Mouse (Mus musculus): Measurements from ENCODE around the gene Ankrd53. TPM values are rescaled to one million over a fixed set of nuclear protein-coding genes. Genes with fewer than 3 reads are reported as not detected.

Ankrd53 gene
- 0.12 TPM in 1 of 2 replicates, not detected in the other for polyA plus RNA-seq (2014; fragmentation: Nextera tagmentation; extraction: Ambion mirVana)

- WGBS = 22% methylated on average over 6 of the region's 6 CpGs
- Histone ChIP-seq H3K9me3 (ENCODE audit: control insufficient read depth, low read length) (no peaks in the 10 kb centered on the region), H3K4me1 (replicated peaks; ENCODE audit: control insufficient read depth, insufficient read depth, low read length) (peaks cover 2% of the 10 kb centered on the region; the same call in 1 of the 2 replicates), H3K4me3 (ENCODE audit: low read depth, low read length) (peak within 1 kb of the TSS; percentile 17), H3K9ac (ENCODE audit: low read depth, low read length) (no peak within 1 kb of the TSS), H3K4me2 (replicated peaks; ENCODE audit: low read depth, low read length) (peak within 1 kb of the TSS; percentile 37), H3K36me3 (ENCODE audit: control insufficient read depth, insufficient read depth, low read length) (no peaks in the 10 kb centered on the region), H3K27me3 (ENCODE audit: control insufficient read depth, insufficient read depth, low read length) (peaks cover 56% of the 10 kb centered on the region), H3K27ac (ENCODE audit: low read depth, low read length) (no peak within 1 kb of the TSS)
- ATAC-seq (ENCODE audit: low FRiP score) (no peak), DNase-seq (ENCODE audit: low spot score) (no peak)
Observed at GRCm38 (mm10) chr6:83762344-83762743, at the start of gene Ankrd53. Ankrd53 (plus strand) TSS chr6:83762644.

DNA sequence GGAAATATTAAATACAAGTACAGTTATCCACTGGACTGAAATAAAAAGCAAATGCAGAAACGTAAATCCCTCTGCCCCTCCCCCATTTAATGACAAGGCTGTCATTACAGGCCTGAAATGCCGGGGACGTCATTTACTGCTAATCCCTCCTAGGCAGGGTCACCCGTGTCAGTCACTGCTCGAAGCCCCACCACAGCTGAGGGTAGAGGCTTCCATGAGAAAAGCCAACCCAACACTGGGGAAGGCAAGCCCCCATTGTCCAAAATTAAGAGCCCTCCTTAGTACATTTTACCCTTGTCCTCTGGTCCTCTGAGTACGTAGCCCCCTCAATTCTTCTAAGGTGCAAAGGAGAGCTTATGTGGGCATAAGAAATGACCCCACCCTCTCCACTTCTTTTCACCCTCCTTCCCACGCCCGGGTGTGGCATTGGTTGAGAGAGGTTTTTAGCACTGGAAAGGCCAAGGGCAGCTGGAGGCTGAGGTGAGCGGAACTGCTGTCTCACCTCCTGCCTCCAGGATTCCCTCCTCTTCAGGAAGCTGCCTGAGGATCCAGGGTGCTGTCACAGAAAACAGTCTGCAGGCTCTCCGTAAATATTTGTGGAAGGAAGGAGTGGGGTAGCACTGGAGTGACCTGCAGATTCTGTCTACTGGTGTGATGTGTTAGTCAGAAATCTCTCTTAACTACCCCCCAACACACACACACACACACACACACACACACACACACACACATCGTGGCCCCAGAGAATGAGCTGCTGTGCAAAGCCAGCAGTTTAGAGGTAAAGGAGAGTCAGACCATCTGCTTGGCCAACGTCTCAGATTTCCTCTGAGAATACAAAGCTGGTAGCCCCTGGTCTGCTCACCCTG is 48.9 kb upstream of the Ankrd53 start:
- Histone ChIP-seq H3K27ac (ENCODE audit: low read depth, low read length) (no peak overlapping the region), H3K4me3 (ENCODE audit: low read depth, low read length) (no peak overlapping the region), H3K4me2 (replicated peaks; ENCODE audit: low read depth, low read length) (no peak overlapping the region), H3K9me3 (ENCODE audit: control insufficient read depth, low read length) (no peaks in the 10 kb centered on the region), H3K27me3 (ENCODE audit: control insufficient read depth, insufficient read depth, low read length) (peaks cover 91% of the 10 kb centered on the region), H3K4me1 (replicated peaks; ENCODE audit: control insufficient read depth, insufficient read depth, low read length) (peaks cover 10% of the 10 kb centered on the region), H3K36me3 (ENCODE audit: control insufficient read depth, insufficient read depth, low read length) (no peaks in the 10 kb centered on the region), H3K9ac (ENCODE audit: low read depth, low read length) (no peak overlapping the region)
- ATAC-seq (ENCODE audit: low FRiP score) = no peak
- peak; percentile 59 for DNase-seq (ENCODE audit: low spot score)
- under 1% methylated on average over 12 of the region's 12 CpGs for WGBS

DNA sequence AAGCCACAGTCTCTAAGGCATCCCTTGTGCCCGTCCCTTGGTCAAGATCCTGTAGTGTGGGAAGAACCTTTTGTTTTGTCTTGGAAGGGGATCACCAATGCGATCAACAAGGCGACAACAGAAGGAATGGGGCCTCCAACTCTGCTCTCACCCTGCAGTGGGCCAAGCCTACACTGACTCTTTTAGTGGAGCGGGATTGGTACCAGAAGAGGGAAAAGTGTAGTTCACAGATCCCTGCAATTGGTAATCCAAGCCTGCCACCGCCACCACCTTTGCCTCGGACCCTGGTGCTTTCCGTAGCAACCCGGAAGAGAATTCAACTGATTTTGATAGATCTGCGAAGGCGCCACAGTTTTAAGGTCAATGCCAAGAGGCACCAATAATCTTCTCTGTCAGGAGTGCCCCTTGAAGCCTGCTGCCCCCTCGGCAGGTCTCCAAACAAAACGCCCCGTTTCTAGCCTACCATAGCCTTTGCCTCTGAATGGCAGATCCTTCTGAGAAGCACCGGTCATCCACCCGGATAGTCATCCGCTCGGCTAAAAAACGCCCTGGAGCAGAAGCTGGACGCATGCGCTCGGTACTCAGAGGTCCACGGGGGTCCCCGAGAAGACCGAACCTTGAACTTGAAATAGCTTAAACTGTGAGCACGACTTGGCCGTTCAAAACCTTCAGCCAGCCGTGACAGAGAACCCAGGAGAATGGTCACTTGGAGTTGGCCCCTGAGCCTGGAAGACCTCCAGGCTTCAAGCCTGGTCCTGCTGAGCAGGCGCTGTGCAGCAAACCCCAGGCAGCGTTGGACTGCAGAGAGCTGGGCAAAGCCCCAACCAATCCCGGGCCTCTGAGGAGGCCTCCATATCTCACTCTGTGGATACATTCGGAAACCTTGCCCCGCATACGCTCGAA is 48.0 kb upstream of the Ankrd53 start:
- Histone ChIP-seq H3K9ac (ENCODE audit: low read depth, low read length) (no peak overlapping the region), H3K27ac (ENCODE audit: low read depth, low read length) (no peak overlapping the region), H3K9me3 (ENCODE audit: control insufficient read depth, low read length) (no peaks in the 10 kb centered on the region), H3K4me1 (replicated peaks; ENCODE audit: control insufficient read depth, insufficient read depth, low read length) (peaks cover 10% of the 10 kb centered on the region), H3K4me3 (ENCODE audit: low read depth, low read length) (no peak overlapping the region), H3K27me3 (ENCODE audit: control insufficient read depth, insufficient read depth, low read length) (peaks cover 89% of the 10 kb centered on the region), H3K36me3 (ENCODE audit: control insufficient read depth, insufficient read depth, low read length) (no peaks in the 10 kb centered on the region), H3K4me2 (replicated peaks; ENCODE audit: low read depth, low read length) (no peak overlapping the region)
- 1% methylated on average over 34 of the region's 34 CpGs for WGBS
- ATAC-seq (ENCODE audit: low FRiP score) = no peak
- peak; percentile 68 for DNase-seq (ENCODE audit: low spot score)

- DNase-seq (ENCODE audit: low spot score) = peak; percentile 68
- no peak overlapping the region for H3K4me2 ChIP-seq (replicated peaks; ENCODE audit: low read depth, low read length)
- under 1% methylated on average over 30 of the region's 30 CpGs for WGBS
Observed at GRCm38 (mm10) chr6:83715461-83716196, 46.8 kb upstream of the Ankrd53 start.

DNA sequence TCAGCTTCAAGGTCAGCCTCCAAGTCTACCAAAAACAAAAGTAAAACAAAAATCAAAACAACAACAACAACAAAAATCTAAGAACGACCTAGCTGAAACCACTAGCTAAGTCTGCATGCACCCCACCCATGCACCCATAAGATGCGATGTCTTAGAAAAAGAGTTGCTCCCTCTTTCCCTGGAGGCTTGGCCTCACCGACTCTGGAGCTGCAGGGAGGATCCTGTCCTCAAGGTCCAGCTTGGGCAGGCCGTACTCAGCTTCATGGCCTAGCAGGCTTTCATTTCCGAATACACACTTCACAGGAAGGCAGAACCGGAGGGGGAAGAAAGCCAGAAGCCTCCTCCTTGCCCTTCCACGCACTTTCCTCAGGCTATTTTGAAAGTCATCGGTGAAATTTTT is 45.4 kb upstream of the Ankrd53 start:
- H3K36me3 ChIP-seq (ENCODE audit: control insufficient read depth, insufficient read depth, low read length) = no peaks in the 10 kb centered on the region
- no peak overlapping the region for H3K27ac ChIP-seq (ENCODE audit: low read depth, low read length)
- no peak overlapping the region for H3K4me3 ChIP-seq (ENCODE audit: low read depth, low read length)
- no peak overlapping the region for H3K9ac ChIP-seq (ENCODE audit: low read depth, low read length)
- peak; percentile 56 for DNase-seq (ENCODE audit: low spot score)
- ATAC-seq (ENCODE audit: low FRiP score) = no peak
- no peak overlapping the region for H3K4me2 ChIP-seq (replicated peaks; ENCODE audit: low read depth, low read length)
- no peaks in the 10 kb centered on the region for H3K9me3 ChIP-seq (ENCODE audit: control insufficient read depth, low read length)
- WGBS = 0% methylated on average over 8 of the region's 8 CpGs
- peaks cover 86% of the 10 kb centered on the region for H3K27me3 ChIP-seq (ENCODE audit: control insufficient read depth, insufficient read depth, low read length)
- 0 out of 2 replicates have a peak, but pooled peaks cover 2% of the 10 kb centered on the region for H3K4me1 ChIP-seq (replicated peaks; ENCODE audit: control insufficient read depth, insufficient read depth, low read length)

More at GRCm38 (mm10) chr6:83715461-83716196, 46.8 kb upstream of the Ankrd53 start:
- Histone ChIP-seq H3K9me3 (ENCODE audit: control insufficient read depth, low read length) (no peaks in the 10 kb centered on the region), H3K27me3 (ENCODE audit: control insufficient read depth, insufficient read depth, low read length) (peaks cover 86% of the 10 kb centered on the region), H3K4me3 (ENCODE audit: low read depth, low read length) (no peak overlapping the region), H3K4me1 (replicated peaks; ENCODE audit: control insufficient read depth, insufficient read depth, low read length) (peaks cover 7% of the 10 kb centered on the region), H3K9ac (ENCODE audit: low read depth, low read length) (no peak overlapping the region), H3K36me3 (ENCODE audit: control insufficient read depth, insufficient read depth, low read length) (no peaks in the 10 kb centered on the region), H3K27ac (ENCODE audit: low read depth, low read length) (no peak overlapping the region)
- no peak for ATAC-seq (ENCODE audit: low FRiP score)

- Histone ChIP-seq H3K9me3 (ENCODE audit: control insufficient read depth, low read length) (no peaks in the 10 kb centered on the region), H3K4me2 (replicated peaks; ENCODE audit: low read depth, low read length) (no peak overlapping the region), H3K36me3 (ENCODE audit: control insufficient read depth, insufficient read depth, low read length) (no peaks in the 10 kb centered on the region), H3K4me3 (ENCODE audit: low read depth, low read length) (no peak overlapping the region), H3K4me1 (replicated peaks; ENCODE audit: control insufficient read depth, insufficient read depth, low read length) (no peaks in the 10 kb centered on the region), H3K9ac (ENCODE audit: low read depth, low read length) (no peak overlapping the region), H3K27me3 (ENCODE audit: control insufficient read depth, insufficient read depth, low read length) (peaks cover 47% of the 10 kb centered on the region), H3K27ac (ENCODE audit: low read depth, low read length) (no peak overlapping the region)
- 28% methylated on average over 6 of the region's 6 CpGs for WGBS
- DNase-seq (ENCODE audit: low spot score) (no peak), ATAC-seq (ENCODE audit: low FRiP score) (no peak)
Observed at GRCm38 (mm10) chr6:83722526-83722925, 39.9 kb upstream of the Ankrd53 start.

DNA sequence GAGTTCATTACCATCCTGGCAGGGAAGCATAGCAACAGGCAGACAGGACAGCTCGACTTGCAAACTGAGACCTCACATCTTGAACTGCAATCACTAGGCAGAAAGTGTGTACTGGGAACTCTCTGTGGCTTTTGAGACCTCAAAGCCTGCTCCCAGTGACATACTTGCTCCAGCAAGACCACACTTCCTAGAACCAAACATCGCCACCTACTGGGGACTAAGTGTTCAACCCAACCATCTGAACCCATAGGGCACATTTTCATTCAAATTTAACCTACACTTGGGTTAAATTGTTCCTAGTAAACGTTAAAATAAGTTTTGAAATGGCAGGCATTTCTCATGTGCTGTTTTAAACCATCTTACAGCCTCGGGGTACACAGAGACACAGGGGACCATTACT is 35.3 kb upstream of the Ankrd53 start:
- H3K4me2 ChIP-seq (replicated peaks; ENCODE audit: low read depth, low read length) = no peak overlapping the region
- WGBS = 46% methylated on average over 4 of the region's 4 CpGs
- H3K27me3 ChIP-seq (ENCODE audit: control insufficient read depth, insufficient read depth, low read length) = peaks cover 7% of the 10 kb centered on the region
- no peaks in the 10 kb centered on the region for H3K4me1 ChIP-seq (replicated peaks; ENCODE audit: control insufficient read depth, insufficient read depth, low read length)
- ATAC-seq (ENCODE audit: low FRiP score) (no peak), DNase-seq (ENCODE audit: low spot score) (no peak)
- no peak overlapping the region for H3K27ac ChIP-seq (ENCODE audit: low read depth, low read length)
- H3K4me3 ChIP-seq (ENCODE audit: low read depth, low read length) = no peak overlapping the region
- H3K9me3 ChIP-seq (ENCODE audit: control insufficient read depth, low read length) = no peaks in the 10 kb centered on the region
- H3K36me3 ChIP-seq (ENCODE audit: control insufficient read depth, insufficient read depth, low read length) = no peaks in the 10 kb centered on the region
- no peak overlapping the region for H3K9ac ChIP-seq (ENCODE audit: low read depth, low read length)

- DNase-seq (ENCODE audit: low spot score) (peak; percentile 31), ATAC-seq (ENCODE audit: low FRiP score) (no peak)
- Histone ChIP-seq H3K9me3 (ENCODE audit: control insufficient read depth, low read length) (no peaks in the 10 kb centered on the region), H3K4me3 (ENCODE audit: low read depth, low read length) (no peak overlapping the region), H3K4me2 (replicated peaks; ENCODE audit: low read depth, low read length) (no peak overlapping the region), H3K27me3 (ENCODE audit: control insufficient read depth, insufficient read depth, low read length) (peaks cover 4% of the 10 kb centered on the region), H3K36me3 (ENCODE audit: control insufficient read depth, insufficient read depth, low read length) (no peaks in the 10 kb centered on the region), H3K9ac (ENCODE audit: low read depth, low read length) (no peak overlapping the region), H3K4me1 (replicated peaks; ENCODE audit: control insufficient read depth, insufficient read depth, low read length) (no peaks in the 10 kb centered on the region), H3K27ac (ENCODE audit: low read depth, low read length) (no peak overlapping the region)
- 92% methylated on average over 3 of the region's 3 CpGs for WGBS
Observed at GRCm38 (mm10) chr6:83728488-83728887, 34.0 kb upstream of the Ankrd53 start.
